Comparison of ENCODE assay signal across 15 mouse cellular contexts in the genomic region with DNA sequence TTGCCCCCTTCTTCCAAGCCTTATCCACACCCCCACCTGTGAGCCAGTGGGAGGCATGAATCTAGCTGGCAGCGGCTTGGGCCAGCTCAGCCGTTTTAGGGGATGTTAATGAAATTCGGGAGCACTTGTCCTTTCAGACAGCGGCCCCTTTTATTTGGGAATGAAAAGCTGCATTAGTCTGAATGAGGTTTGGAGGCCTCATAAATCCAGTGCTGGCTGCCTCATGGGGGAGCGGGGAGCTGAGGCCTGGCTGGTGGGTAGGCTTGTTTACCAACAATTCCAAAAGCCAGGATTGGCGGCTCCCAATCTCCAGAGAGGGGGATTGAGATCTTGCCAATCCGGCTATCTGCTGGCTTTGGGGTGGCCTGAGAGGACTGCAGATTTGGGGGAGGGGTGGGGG. TPM values are rescaled to one million over a fixed set of nuclear protein-coding genes. Genes with fewer than 3 reads are reported as not detected.
A peak's percentile ranks its signal among the peaks of the same experiment; 100 is the strongest.
DNase-seq lines count a peak whose midpoint lies in the region; ATAC-seq and TF ChIP-seq lines count a peak whose summit lies in the region.
"Had no signal": no experiment of that assay in that cellular context is flagged by ENCODE, and none has a peak within 500 bp of the region (broad histone marks: within the 10 kb centered on the region; RNA-seq: fewer than 3 reads in every experiment).

No protein-coding gene starts in this region.

- H3K4me3 ChIP-seq in forebrain, postnatal 0 days (ENCODE audit: low read depth, low read length) = peak overlapping the region; percentile 9; the same call in 1 of the 2 replicates
- no peak overlapping the region for H3K4me3 ChIP-seq in midbrain, embryonic 11.5 days (ENCODE audit: low read depth, low read length)
- peak overlapping the region; percentile 13; the same call in 1 of the 2 replicates for H3K4me3 ChIP-seq in neural tube, embryonic 15.5 days (replicated peaks)
- H3K4me3 ChIP-seq: limb, embryonic 10.5 days had no signal

- H3K4me1 ChIP-seq in forebrain, postnatal 0 days (ENCODE audit: insufficient read depth) = peaks cover 7% of the 10 kb centered on the region; the same call in 1 of the 2 replicates
- peaks cover 51% of the 10 kb centered on the region for H3K4me1 ChIP-seq in midbrain, embryonic 11.5 days (ENCODE audit: control insufficient read depth, insufficient read depth, low read length)
- H3K4me1 ChIP-seq in neural tube, embryonic 15.5 days = peaks cover 78% of the 10 kb centered on the region

- peak overlapping the region; percentile 52 for H3K4me2 ChIP-seq in forebrain, postnatal 0 days (ENCODE audit: low read depth)
- peak overlapping the region; percentile 12 for H3K4me2 ChIP-seq in midbrain, embryonic 11.5 days
- peak overlapping the region; percentile 76 for H3K4me2 ChIP-seq in neural tube, embryonic 15.5 days

- peaks cover 49% of the 10 kb centered on the region for H3K27me3 ChIP-seq in forebrain, postnatal 0 days (ENCODE audit: insufficient read depth, low read length)
- H3K27me3 ChIP-seq in midbrain, embryonic 11.5 days (ENCODE audit: control insufficient read depth, insufficient read depth, low read length) = peaks cover 78% of the 10 kb centered on the region
- peaks cover 66% of the 10 kb centered on the region for H3K27me3 ChIP-seq in neural tube, embryonic 15.5 days (replicated peaks)

- H3K9ac ChIP-seq in forebrain, postnatal 0 days = no peak overlapping the region
- no peak overlapping the region for H3K9ac ChIP-seq in midbrain, embryonic 11.5 days (ENCODE audit: low read length)
- no peak overlapping the region for H3K9ac ChIP-seq in neural tube, embryonic 15.5 days (replicated peaks)
- H3K9ac ChIP-seq: liver, embryonic 14.5 days had no signal

- no peaks in the 10 kb centered on the region for H3K9me3 ChIP-seq in forebrain, postnatal 0 days (ENCODE audit: low read length)
- no peaks in the 10 kb centered on the region for H3K9me3 ChIP-seq in midbrain, embryonic 11.5 days (ENCODE audit: control insufficient read depth, low read length)
- no peaks in the 10 kb centered on the region for H3K9me3 ChIP-seq in neural tube, embryonic 15.5 days (replicated peaks)
- H3K9me3 ChIP-seq: limb, embryonic 10.5 days had no signal

- peak; percentile 40 for DNase-seq in embryo, embryonic 10.5 days (ENCODE audit: low spot score)
- no peak for DNase-seq in embryo, embryonic 10 days (ENCODE audit: low spot score)
- peak; percentile 57 for DNase-seq in forebrain, postnatal 0 days
- DNase-seq in midbrain, embryonic 11.5 days (ENCODE audit: low spot score, missing footprints) = no peak
- no peak for DNase-seq in heart, adult 8-10 months (ENCODE audit: low spot score)
- DNase-seq in lung, postnatal 36 days = no peak
- DNase-seq: cerebellum, adult 11 months; cerebellum, postnatal 36 days; heart, adult 11 months; kidney, postnatal 25 days; lung, postnatal 10 days had no signal

- no peaks in the 10 kb centered on the region for H3K36me3 ChIP-seq in forebrain, postnatal 0 days (ENCODE audit: insufficient read depth)
- H3K36me3 ChIP-seq in midbrain, embryonic 11.5 days (ENCODE audit: control insufficient read depth, insufficient read depth, low read length) = no peaks in the 10 kb centered on the region
- no peaks in the 10 kb centered on the region for H3K36me3 ChIP-seq in neural tube, embryonic 15.5 days
- H3K36me3 ChIP-seq: limb, embryonic 10.5 days had no signal

- WGBS in forebrain, postnatal 0 days = 2% methylated on average over 7 of the region's 7 CpGs
- WGBS in midbrain, embryonic 11.5 days = 3% methylated on average over 7 of the region's 7 CpGs
- 6% methylated on average over 7 of the region's 7 CpGs for WGBS in neural tube, embryonic 15.5 days

- no peak for ATAC-seq in forebrain, postnatal 0 days
- ATAC-seq in midbrain, embryonic 11.5 days (ENCODE audit: low FRiP score) = 0 out of 2 replicates have a peak, but pooled peaks have one; percentile 19
- ATAC-seq in neural tube, embryonic 15.5 days (ENCODE audit: low FRiP score) = peak; percentile 23; the same call in 1 of the 2 replicates
- ATAC-seq in CD4-positive, CD25-positive, alpha-beta regulatory T cell, adult 4 months = no peak

- TF ChIP-seq CTCF in forebrain, postnatal 0 days (IDR thresholded peaks at IDR 0.05; ENCODE audit: low read depth) = no peak

- 0 out of 2 replicates have a peak overlapping the region, but pooled peaks have one; percentile 21 for H3K27ac ChIP-seq in forebrain, postnatal 0 days (ENCODE audit: low read depth, low read length)
- H3K27ac ChIP-seq in midbrain, embryonic 11.5 days (ENCODE audit: low read depth, low read length) = no peak overlapping the region
- peak overlapping the region; percentile 87 for H3K27ac ChIP-seq in neural tube, embryonic 15.5 days (replicated peaks)
- H3K27ac ChIP-seq: limb, embryonic 10.5 days; liver, embryonic 14.5 days had no signal

RNA-seq across cellular contexts. Expression of a gene that starts 3.5 kb away (rescaled TPM):
- 21.5 and 23.1 TPM in 2 replicates for total RNA-seq in forebrain, postnatal 0 days (2014; rRNA removed)
- polyA plus RNA-seq in forebrain, postnatal 0 days (2015; fragmentation: Nextera tagmentation; extraction: Ambion mirVana) = 2.8 and 4.3 TPM in 2 replicates
- 0.60 and 0.62 TPM in 2 replicates for polyA plus RNA-seq in midbrain, embryonic 11.5 days (2014; fragmentation: Nextera tagmentation; extraction: Ambion mirVana)
- polyA plus RNA-seq in neural tube, embryonic 15.5 days (2015; fragmentation: Nextera tagmentation; extraction: Ambion mirVana) = 4.0 and 4.4 TPM in 2 replicates
- polyA plus RNA-seq in CD4-positive, CD25-positive, alpha-beta regulatory T cell, adult 4 months (2017; shearing (Covaris generic)) = not detected
- total RNA-seq in heart, adult 8-10 months (2022) = under 1 TPM; 0.20 to 0.47 (median 0.31) TPM
- polyA plus RNA-seq: limb, embryonic 10.5 days had no signal

Comparison
In these comparisons a context has a peak if more than half of its experiments do, and no peak if none do; other contexts are left out.
1. DNase-seq: peak in embryo, embryonic 10.5 days (single experiment) and forebrain, postnatal 0 days (single experiment); none in embryo, embryonic 10 days (single experiment), midbrain, embryonic 11.5 days (single experiment), heart, adult 8-10 months (single experiment) and lung, postnatal 36 days (single experiment).
2. ATAC-seq: peak in midbrain, embryonic 11.5 days (single experiment) and neural tube, embryonic 15.5 days (single experiment); none in forebrain, postnatal 0 days (single experiment) and CD4-positive, CD25-positive, alpha-beta regulatory T cell, adult 4 months (single experiment).
3. H3K4me2 ChIP-seq: peak in every context shown above with its lines; median percentile 76 in neural tube, embryonic 15.5 days; 52 in forebrain, postnatal 0 days; 12 in midbrain, embryonic 11.5 days.